ENCODE assay signal across 11 mouse cellular contexts in genomic region chr14:21459163-21459562, GRCm38 (mm10).
"Had no signal": no experiment of that assay in that cellular context is flagged by ENCODE, and none has a peak within 500 bp of the region (broad histone marks: within the 10 kb centered on the region; RNA-seq: fewer than 3 reads in every experiment).

No protein-coding gene starts in this region.

- DNase-seq: kidney, postnatal 14 days; lung, embryonic 14.5 days; lung, postnatal 10 days; lung, postnatal 4 days; right cerebral cortex, postnatal 14 days; thymus, postnatal 4 days had no signal

- H3K9ac ChIP-seq: limb, embryonic 15.5 days; liver, embryonic 12.5 days; lung, embryonic 14.5 days; neural tube, embryonic 13.5 days had no signal

- H3K27me3 ChIP-seq: limb, embryonic 15.5 days; liver, embryonic 12.5 days; neural tube, embryonic 13.5 days had no signal

- H3K4me1 ChIP-seq: liver, embryonic 12.5 days; midbrain, embryonic 10.5 days; neural tube, embryonic 13.5 days had no signal

- H3K36me3 ChIP-seq: limb, embryonic 15.5 days; liver, embryonic 12.5 days; midbrain, embryonic 10.5 days; neural tube, embryonic 13.5 days had no signal

- H3K4me3 ChIP-seq: left cerebral cortex, adult 2 months; limb, embryonic 15.5 days; liver, embryonic 12.5 days; midbrain, embryonic 10.5 days; neural tube, embryonic 13.5 days had no signal

- H3K27ac ChIP-seq: left cerebral cortex, adult 2 months; limb, embryonic 15.5 days; liver, embryonic 12.5 days; midbrain, embryonic 10.5 days; neural tube, embryonic 13.5 days had no signal
